Mouse (Mus musculus): ENCODE data around the gene Ywhae.
A peak's percentile ranks its signal among the peaks of the same experiment; 100 is the strongest.

The Ywhae gene

DNA sequence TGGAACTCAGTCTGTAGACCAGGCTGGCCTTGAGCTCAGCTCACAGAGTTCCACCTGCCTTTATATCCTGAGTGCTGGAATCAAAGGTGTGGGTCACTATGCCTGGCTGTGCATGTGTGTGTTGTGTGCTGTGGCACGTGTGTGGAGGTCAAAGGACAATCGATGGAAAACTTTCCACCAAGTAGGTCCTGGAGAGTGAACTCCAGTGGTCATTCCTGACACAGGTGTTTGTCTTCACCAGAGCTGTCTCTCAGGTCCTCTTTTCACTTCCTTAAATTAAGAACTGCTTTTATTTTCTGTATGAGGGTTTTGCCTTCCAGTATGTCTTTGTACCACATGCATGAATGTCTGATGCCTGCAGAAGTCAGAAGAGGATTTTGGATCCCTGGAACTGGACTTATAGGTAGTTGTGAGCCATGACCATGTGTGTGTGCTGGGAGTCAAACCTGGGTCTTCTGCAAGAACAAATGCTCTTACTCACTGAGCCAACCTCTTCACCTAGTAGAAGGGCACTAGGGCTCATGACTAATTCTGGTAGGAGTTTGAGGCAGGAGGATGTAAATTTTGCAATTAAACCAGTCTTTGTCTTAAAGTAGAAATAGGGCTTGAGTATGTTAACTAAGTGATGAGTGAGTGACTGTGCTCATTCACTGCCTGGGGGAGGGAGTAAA lies 5.3 kb downstream of the Ywhae start:
- DNase-seq (ENCODE audit: low spot score in 2 of 2): no peak

DNA sequence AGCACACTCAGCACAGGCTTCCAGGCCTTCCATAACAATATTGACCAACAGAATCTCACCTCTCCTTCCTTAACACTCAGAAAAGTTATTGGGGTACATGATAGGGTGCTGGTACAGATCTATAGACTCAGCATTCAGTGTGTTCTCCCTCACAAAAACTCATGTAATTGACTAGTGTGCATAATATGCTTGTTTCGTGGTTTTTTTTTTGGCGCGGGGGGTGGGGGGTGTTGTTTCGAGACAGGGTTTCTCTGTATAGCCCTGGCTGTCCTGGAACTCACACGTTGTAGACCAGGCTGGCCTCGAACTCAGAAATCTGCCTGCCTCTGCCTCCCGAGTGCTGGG lies 5.8 kb downstream of the Ywhae start:
- no peak for DNase-seq (ENCODE audit: low spot score in 2 of 2)

DNA sequence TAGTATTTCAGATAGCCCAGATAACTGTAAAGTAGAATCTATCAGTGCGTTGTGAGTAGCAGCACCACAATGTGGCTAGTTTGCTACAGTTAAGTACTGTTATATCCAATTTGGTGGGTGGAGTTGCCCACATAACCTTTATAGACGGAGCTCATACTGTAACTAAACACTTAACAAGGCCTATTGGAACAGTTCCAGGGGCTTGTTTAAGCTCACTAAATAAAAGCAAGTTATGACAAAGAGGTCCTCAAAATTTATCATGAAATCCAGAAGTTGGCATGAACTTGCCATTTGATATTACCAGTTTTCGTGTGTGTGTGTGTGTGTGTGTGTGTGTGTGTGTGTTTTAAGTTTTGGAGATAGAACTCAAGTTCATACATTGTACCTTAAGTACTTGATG lies 7.5 kb downstream of the Ywhae start:
- DNase-seq (ENCODE audit: low spot score in 2 of 2): no peak

DNA sequence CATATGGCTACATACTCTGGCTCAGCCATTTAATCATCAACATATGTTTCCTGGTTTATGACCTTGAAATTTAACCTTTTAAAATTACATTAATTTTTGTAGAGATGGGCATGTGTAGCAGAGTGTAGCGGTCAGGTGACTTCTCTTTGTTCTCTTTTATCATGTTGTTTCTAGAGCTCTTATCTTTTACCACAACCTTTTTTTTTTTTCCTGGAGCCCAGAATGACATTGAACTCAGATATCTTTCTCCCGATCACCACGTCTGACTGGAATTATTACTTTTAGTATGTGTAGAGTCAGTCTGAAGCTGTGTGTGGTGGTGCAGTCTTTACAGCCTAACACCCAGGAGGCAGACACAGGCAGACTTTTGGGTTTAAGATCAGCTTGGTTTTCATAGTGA lies 8.9 kb downstream of the Ywhae start:
- no peak for DNase-seq (ENCODE audit: low spot score in 2 of 2)

DNA sequence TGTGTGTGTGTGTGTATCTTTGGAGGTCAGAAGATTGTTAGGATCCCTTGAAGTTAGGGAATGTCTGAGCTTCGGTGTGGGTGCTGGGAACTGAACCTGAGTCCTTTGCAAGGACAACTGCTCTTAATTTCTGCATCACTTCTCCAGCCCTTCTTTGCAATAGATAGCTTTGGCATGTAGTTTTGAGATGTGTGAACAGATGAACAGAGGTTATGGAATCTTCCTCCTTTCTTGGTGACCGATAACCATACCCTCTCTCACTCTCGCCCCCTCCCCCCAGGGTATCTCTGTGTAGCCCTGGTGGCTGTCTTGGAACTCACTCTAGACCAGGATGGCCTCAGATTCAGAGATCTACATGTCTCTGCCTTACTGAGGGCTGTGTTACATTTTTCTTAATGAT lies 12.1 kb downstream of the Ywhae start:
- no peak for DNase-seq (ENCODE audit: low spot score in 2 of 2)

DNA sequence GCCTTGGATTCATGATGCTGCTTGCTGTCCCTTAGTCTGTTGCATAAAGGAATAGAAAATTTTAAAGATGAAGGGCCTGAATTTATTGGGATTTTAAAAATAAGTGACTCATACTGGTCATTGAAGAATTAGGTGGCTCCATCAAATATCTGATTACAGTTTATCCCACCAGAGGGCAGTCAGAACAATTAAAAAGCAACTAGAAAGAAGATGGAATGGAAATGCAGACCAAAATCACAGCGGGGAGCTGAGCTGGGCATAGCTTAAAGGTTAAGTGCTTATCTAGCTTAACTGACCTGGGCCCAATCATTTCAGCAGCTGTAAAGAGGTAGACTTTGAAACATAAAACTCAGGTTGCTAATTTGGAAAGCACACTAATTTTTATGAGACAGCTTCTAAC lies 17.9 kb downstream of the Ywhae start:
- DNase-seq (ENCODE audit: low spot score in 2 of 2): no peak

DNA sequence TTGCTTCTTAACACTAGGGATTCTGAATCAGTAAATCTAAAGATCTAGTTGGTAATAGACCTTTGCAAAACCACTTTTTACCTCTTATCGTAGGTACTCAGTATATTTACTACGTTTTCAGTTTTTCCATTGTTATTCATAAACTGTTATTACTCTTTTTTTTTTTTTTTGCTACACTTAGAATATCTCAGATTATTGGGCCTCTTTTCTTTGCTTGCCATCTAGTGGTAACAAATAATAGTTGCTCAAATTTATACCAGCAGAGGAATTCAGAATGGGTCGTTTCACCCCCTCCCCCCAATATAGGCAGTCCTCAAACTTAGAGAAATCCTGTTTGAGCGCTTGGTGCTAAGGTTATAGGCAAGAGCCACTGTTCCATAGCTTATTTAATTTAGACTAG lies 18.4 kb downstream of the Ywhae start:
- DNase-seq (ENCODE audit: low spot score in 2 of 2): no peak

DNA sequence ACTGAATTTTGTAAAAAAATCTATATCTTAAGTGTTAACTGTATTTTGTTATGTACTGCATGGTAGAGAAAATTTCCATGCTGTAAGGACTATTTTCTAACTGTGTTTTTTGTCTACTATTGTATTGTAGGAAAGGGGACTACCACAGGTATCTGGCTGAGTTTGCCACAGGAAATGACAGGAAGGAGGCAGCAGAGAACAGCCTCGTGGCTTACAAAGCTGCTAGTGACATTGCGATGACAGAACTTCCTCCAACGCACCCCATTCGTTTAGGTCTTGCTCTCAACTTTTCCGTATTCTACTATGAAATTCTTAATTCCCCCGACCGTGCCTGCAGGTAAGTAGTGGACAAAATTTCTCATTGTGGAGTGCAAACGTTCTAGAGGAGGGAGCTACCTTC lies 24.0 kb downstream of the Ywhae start:
- no peak for DNase-seq (ENCODE audit: low spot score in 2 of 2)

DNA sequence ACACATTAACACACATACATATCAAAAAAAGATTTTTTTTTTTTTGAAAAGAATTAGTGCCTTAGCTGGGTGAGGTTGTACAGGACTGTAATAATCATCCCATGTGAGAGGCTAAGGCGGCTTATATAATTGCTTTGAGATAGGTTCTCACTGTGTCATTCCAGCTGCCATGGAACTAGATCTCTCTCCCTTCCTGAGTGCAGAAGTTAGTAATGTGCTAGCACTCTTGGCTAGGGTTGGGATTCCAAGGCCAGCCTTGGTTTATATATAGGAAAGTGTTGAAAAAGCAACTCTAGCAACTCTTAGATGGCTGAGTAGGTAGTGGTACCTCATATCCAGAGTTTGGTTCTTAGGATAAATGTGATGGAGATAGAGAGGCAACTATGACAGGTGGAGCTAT lies 25.9 kb downstream of the Ywhae start:
- no peak for DNase-seq (ENCODE audit: low spot score in 2 of 2)

DNA sequence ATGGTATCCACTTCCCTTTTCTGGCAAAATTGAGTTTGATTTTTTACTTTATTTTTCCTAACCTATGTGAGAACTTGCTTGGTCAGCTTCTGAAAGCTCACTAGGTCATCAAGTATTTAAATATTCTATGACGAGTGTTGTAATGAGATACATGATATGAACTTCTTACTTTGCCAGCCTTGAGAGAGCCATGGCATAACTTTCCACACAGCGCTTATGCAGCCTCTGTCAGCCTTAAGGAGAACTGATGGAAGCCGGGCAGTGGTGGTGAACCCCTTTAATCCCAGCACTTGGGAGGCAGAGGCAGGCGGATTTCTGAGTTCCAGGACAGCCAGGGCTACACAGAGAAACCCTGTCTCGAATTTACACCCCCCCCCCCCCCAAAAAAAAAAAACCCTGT lies 28.1 kb downstream of the Ywhae start:
- no peak for DNase-seq (ENCODE audit: low spot score in 2 of 2)

DNA sequence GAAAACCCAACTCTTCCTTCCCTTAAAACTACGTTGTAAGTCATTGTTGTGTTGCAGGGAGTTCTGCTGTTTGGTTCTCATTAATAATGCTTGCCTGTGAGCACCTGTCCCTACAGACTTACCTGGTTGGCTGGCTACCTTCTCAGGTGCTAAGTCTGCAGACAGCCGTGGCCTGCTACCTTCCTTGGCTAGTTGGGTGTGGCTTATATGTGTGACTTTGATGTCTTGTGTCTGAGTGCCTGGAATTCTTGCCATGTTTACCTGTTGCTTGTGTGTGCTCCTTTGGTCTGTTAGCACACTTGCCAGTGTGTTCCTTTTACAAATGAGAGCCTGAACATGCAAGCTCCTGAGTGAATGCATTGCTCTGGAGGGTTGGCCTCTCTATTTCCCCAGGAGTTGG lies 30.0 kb downstream of the Ywhae start:
- no peak for DNase-seq (ENCODE audit: low spot score in 2 of 2)

DNA sequence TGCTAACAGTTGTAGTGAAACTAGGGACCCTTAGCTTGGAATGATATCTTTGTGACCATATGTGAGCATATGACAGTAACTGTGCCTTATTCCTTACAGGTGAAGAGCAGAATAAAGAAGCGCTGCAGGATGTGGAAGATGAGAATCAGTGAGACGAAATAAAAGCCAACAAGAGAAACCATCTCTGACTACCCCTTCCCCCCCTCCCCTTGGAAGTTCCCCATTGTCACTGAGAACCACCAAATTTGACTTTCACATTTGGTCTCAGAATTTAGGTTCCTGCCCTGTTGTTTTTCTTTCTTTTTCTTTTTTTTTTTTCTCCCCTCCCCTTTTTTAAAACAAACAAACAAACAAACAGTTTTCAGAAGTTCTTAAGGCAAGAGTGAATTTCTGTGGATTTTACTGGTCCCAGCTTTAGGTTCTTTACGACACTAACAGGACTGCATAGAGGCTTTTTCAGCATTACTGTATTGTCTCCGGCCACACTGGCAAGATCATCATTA lies 31.9 kb downstream of the Ywhae start:
- DNase-seq (ENCODE audit: low spot score in 2 of 2): no peak

DNA sequence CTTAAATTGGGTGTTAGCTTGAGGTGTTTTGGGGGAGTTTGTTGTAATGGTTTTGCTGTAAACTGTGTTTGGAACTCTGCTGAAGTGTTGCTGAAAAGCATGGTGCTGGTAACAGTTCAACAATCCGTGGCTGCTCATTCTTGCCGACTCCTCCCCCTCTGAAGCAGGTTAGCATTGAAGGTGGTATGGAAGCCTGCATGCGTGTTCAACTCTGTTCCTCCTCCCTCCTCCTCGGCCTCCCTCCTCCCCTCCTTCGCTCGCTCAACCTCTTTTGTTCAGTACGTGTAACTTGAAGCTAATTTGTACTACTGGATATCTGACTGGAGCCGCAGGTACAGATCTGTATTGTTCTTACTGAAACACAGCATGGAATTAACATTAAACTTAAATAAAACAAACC lies 32.5 kb downstream of the Ywhae start:
- no peak for DNase-seq (ENCODE audit: low spot score in 2 of 2)

DNA sequence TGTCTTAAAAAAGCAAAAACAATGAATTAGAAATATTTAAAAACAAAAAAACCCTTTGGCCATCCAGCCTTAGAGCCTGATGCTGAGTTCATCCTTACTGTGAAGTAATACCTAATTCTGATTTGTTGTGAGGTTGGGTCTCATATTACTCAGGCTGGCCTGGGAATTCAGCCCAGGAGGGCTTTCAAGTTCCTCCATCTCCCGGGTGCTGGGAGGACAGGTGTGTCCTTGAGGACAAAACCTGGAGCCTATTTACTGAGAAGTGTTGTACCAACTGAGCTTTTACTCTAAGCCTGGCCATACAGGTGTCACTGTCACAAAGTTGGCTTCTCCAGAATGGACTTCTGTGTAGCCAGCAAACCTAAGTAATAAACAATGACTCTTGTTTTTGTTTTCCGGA lies 34.3 kb downstream of the Ywhae start:
- no peak for DNase-seq (ENCODE audit: low spot score in 2 of 2)

DNA sequence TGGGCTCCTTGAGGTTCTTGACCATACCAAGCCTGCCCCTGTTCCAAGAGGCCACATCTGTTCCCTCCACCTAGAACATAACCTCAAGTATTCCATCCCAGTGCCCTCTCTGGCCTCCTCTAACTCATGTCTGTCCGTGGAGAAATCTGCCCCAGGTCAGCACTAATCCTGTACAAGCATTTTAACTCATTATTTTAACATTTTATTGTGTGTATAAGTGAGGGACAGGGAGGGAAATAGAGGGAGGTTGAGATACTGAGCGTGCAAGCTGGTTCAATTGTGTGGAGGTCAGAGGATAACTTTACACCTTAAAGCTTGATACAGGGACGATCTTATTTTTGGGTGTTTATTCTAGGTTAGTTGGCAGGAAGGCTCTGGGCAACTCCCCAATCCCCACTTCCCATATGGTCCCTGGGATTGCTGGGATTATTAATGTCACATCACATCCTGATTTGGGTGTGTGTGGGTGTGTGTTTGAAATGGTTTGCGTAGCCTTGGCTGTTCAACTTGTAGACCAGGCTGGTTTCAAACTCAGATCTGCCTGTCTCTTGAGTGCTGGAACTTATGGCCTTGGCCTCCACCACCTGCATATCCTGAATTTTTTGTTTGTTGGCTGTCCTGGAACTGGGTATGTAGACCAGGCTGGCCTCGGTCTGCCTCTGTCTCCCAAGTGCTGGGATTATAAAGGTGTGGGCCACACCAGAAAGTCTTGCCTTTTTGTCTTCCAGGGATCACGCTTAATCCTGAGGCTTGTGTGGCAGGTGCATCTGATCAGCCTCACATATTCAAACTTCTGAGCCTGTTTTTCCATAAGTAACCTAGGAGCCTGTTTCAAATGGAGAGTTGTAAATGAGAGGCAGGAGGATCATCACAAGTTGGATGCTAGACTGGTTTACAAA lies 35.7 kb downstream of the Ywhae start:
- no peak for DNase-seq (ENCODE audit: low spot score in 2 of 2)

DNA sequence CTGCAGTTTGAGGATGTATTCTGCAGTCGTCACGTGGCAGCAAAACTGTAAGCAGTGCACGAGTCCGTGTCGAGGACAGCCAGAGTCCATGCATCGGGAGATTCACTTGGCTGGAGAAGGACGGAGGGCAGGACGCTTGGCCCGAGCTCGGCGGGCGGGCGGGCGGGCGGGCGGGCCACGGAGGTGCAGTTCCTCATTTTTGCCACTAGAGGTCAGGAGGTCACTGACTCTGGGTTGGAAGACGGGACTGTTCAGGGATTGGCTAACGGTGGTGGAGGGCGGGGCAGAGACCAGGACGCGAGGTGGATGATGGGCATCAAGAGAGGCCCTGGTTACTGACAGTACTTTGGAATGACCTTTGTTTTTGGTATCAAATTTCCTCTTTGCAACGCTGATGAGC lies 36.5 kb downstream of the Ywhae start:
- peak; percentile 72 to 82 for DNase-seq (ENCODE audit: low spot score in 2 of 2)

DNA sequence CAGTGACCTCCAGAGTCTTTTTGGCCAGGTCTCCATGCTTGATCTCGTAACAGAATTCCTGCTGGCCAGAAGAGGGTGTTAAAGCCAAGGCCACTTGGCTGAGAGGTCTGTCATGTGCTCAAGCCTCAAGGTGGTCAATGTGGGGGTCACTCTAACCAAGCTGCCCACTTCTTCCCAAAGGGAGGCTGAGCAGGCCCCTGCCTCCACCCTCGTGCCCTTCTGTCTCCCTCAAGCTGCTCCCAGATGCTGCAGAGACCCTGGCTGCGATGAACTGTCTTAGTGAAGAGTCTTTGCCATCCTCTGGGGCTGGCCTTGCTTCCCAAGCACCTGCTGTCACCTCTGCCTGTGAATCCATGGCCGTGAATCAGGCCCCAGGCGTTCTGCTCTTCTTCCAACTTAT lies 39.9 kb downstream of the Ywhae start:
- DNase-seq (ENCODE audit: low spot score in 2 of 2): no peak

DNA sequence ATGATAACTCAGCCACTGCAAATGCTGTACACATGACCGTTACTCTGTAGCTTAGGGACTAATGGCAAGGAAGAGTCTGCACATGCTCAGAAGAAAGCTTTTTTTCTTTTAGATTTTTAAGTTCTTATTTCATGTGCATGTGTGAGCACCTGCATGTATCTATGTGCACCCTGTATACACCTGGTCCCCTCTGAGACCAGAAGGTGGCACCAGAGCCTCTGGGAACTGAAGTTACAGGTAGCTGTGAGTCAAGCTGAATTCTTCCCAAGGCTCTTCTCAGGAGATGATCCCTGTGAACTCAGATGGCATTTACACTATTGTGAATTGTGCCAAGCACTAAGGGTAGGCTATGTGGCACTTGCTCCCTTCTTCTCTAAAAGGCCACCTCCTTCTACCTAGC lies 43.2 kb downstream of the Ywhae start:
- DNase-seq (ENCODE audit: low spot score in 2 of 2): no peak

DNA sequence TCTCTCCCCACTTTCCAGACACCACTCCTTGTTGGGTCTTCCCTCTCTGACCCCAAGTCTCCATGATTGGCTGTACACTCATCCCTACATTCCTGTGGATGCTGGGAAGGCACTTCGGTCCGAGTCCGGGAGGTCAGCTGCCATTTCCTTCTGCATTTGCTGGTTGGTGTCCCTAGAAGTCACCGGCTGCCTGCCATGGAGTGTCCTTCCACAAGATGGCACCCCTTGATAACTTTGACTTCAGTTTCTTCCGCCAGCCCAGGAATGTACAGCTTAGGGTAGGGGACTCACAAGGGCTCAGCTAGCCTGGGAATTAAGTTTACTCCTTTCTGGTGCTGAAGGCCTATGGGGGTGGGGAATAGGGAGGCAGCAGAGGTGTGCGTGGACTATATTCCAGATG lies 49.2 kb downstream of the Ywhae start:
- DNase-seq (ENCODE audit: low spot score in 2 of 2): peak; percentile 63 to 75

DNA sequence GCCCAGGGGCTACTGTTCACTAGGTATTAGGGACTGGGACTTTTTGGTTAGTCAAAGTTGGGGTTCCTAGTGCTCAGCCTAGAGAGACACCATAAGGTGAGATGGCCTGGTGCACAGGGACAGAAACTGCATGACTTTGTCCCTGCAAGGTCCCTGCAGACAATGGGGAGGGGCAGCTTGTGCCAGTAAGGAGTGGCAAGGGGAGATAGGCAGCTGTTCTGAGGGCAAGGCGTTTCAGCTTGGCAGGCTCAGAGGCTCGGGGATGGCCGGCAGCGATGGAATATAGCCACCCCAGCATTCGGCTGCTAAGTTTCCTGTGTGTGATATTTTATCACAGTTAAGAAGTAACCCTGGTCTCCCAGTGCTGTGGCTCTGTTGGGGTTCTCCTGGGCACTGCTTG lies 51.1 kb downstream of the Ywhae start:
- DNase-seq (ENCODE audit: low spot score in 2 of 2): no peak

DNA sequence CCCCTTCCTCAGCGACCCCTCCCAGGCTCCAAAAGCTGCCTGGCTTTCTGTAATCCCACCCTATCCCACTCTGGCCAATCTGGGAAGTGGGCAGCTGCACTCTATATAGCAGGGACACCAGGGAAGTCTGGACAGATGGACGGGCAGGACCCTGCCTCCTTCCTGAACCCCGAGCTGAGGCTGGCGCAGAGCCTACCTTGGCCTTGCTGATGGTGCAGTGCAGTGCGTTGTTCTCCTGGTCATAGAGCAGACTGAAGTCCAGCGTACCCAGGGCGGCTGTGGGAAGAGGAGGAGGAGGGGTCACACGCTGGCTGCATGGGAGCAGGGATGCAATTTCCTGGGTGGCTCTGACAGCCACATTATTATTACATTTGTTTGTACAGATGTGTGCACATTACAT lies 53.2 kb downstream of the Ywhae start:
- no peak for DNase-seq (ENCODE audit: low spot score in 2 of 2)

DNA sequence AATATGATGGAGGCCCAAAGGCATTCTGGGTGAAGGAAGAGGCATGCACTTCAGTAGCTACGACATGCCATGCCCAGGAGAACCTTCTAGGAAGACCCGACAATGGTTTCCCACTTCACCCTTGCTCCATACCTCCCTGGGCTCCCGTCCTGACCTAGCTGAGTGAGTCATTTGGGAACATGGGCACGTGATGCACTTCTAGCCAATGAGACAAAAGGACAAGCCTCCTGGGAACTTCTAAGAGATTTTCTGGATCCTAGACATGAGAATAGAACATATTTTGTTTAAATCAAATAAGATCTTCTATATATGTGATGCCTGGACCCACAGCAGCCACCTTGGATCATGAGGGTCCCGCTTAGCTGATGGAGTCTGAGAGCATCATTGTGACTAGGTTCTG lies 59.9 kb downstream of the Ywhae start:
- no peak for DNase-seq (ENCODE audit: low spot score in 2 of 2)

DNA sequence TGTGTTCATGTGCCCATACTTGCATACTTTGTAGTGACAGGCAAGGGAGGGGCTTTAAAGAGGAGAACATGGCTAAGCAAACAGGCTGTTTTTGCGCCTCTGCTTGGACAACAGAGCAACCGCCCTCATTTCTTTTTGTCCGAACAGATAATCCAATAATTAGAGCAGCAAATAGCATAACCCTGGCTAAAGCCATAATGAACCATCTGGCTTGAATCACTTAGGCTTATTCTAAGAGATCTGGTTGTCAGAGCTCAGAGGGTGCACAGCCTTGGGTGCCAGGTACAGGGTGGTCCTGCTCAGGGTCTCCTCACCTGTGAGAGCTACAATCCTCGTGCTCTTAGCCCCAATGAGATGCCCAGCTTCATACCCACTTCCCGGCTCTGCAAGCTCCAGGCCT lies 60.7 kb downstream of the Ywhae start:
- DNase-seq (ENCODE audit: low spot score in 2 of 2): no peak
